Mouse (Mus musculus): Measurements from ENCODE around the gene Olfr734. TPM values are rescaled to one million over a fixed set of nuclear protein-coding genes. Genes with fewer than 3 reads are reported as not detected.

Olfr734 gene
- polyA plus RNA-seq (2012; rRNA removed), result not detected in 2 replicates

DNA sequence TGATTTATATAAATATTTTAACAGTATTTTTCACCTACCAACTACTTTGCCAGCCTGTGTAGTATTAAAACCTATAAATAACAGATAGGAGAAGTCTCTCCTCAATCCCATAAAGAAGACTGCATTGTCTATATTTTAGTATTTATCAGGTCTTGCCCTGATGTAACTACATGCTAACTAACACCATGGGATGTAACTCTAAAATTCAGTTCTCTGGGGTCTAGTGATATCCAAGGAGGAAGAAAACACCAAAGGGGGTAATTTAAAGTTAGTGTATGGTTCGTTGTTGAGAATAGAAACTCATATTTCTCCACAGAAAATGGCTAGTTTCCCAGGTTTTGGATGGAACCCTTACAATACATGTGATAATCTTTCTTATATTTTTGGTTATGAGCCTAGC is at the start of gene Olfr734:
Gene Olfr734, minus strand, starts transcription at position 101 of the 400 bp plus-strand sequence.
- DNase-seq (ENCODE audit: low read depth in 1 of 2, low spot score in 2 of 2), result no peak
- Histone ChIP-seq H3K36me3 (ENCODE audit: control insufficient read depth, insufficient read depth, low read length) (no peaks in the 10 kb centered on the region), H3K27me3 (ENCODE audit: control insufficient read depth, insufficient read depth, low read length) (no peaks in the 10 kb centered on the region), H3K27ac (ENCODE audit: insufficient read depth, low read length) (no peak within 1 kb of the TSS), H3K4me3 (ENCODE audit: extremely low read depth, insufficient read depth, insufficient read length) (no peak within 1 kb of the TSS), H3K4me1 (ENCODE audit: control insufficient read depth, insufficient read depth, insufficient read length) (no peaks in the 10 kb centered on the region)
- WGBS, result 67% methylated on average over 1 of the region's 1 CpGs
- TF ChIP-seq POLR2A (IDR thresholded peaks at IDR 0.05; ENCODE audit: low read depth, low read length) (no peak), CTCF (IDR thresholded peaks at IDR 0.05; ENCODE audit: extremely low read depth, insufficient read depth, insufficient read length, insufficient replicate concordance) (no peak)

- Histone ChIP-seq H3K36me3 (ENCODE audit: control insufficient read depth, insufficient read depth, low read length) (no peaks in the 10 kb centered on the region), H3K27me3 (ENCODE audit: control insufficient read depth, insufficient read depth, low read length) (no peaks in the 10 kb centered on the region), H3K4me3 (ENCODE audit: extremely low read depth, insufficient read depth, insufficient read length) (no peak overlapping the region), H3K4me1 (ENCODE audit: control insufficient read depth, insufficient read depth, insufficient read length) (no peaks in the 10 kb centered on the region), H3K27ac (ENCODE audit: insufficient read depth, low read length) (no peak overlapping the region)
- 70% methylated on average over 2 of the region's 2 CpGs for WGBS
- no peak for TF ChIP-seq POLR2A (IDR thresholded peaks at IDR 0.05; ENCODE audit: low read depth, low read length)
- TF ChIP-seq CTCF (IDR thresholded peaks at IDR 0.05; ENCODE audit: extremely low read depth, insufficient read depth, insufficient read length, insufficient replicate concordance), result no peak
- no peak for DNase-seq (ENCODE audit: low read depth in 1 of 2, low spot score in 2 of 2)
Observed at GRCm38 (mm10) chr14:50363561-50363960, 37.0 kb upstream of the Olfr734 start.

GRCm38 (mm10) chr14:50360480-50360879 is 33.9 kb upstream of the Olfr734 start:
- no peaks in the 10 kb centered on the region for H3K4me1 ChIP-seq (ENCODE audit: control insufficient read depth, insufficient read depth, insufficient read length)
- DNase-seq (ENCODE audit: low read depth in 1 of 2, low spot score in 2 of 2), result no peak
- WGBS, result 86% methylated on average over 3 of the region's 3 CpGs
- no peaks in the 10 kb centered on the region for H3K27me3 ChIP-seq (ENCODE audit: control insufficient read depth, insufficient read depth, low read length)
- H3K27ac ChIP-seq (ENCODE audit: insufficient read depth, low read length), result no peak overlapping the region
- no peaks in the 10 kb centered on the region for H3K36me3 ChIP-seq (ENCODE audit: control insufficient read depth, insufficient read depth, low read length)
- H3K4me3 ChIP-seq (ENCODE audit: extremely low read depth, insufficient read depth, insufficient read length), result no peak overlapping the region
- TF ChIP-seq CTCF (IDR thresholded peaks at IDR 0.05; ENCODE audit: extremely low read depth, insufficient read depth, insufficient read length, insufficient replicate concordance) (no peak), POLR2A (IDR thresholded peaks at IDR 0.05; ENCODE audit: low read depth, low read length) (no peak)

DNA sequence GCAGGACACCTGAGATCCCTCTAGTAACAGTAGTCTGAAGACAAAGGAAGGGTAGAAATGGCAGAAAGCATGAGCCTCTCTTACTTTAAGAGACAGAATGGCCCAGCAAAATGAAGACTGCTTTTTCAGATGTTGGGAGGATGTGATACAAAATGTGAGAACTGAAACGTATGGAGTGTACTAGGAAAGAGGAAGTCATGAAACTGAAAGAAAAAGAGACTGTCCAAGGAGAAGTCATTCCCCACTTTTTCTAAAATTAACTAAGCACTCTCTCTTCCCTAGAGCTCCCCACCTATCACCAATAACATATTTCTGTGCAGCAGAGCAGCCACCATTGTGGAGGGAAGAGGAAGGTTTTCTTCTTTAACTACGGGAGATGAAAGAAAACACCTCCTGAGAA is 31.0 kb upstream of the Olfr734 start, which contains the start of gene Tlr11:
Gene Tlr11, plus strand, starts transcription at position 322 of the 400 bp plus-strand sequence.
- H3K27ac ChIP-seq (ENCODE audit: insufficient read depth, low read length), result no peak within 1 kb of the TSS; the same call in 1 of the 2 replicates
- H3K36me3 ChIP-seq (ENCODE audit: control insufficient read depth, insufficient read depth, low read length), result no peaks in the 10 kb centered on the region
- 41% methylated on average over 2 of the region's 2 CpGs for WGBS
- H3K27me3 ChIP-seq (ENCODE audit: control insufficient read depth, insufficient read depth, low read length), result no peaks in the 10 kb centered on the region
- no peak for DNase-seq (ENCODE audit: low read depth in 1 of 2, low spot score in 2 of 2)
- no peak within 1 kb of the TSS for H3K4me3 ChIP-seq (ENCODE audit: extremely low read depth, insufficient read depth, insufficient read length)
- H3K4me1 ChIP-seq (ENCODE audit: control insufficient read depth, insufficient read depth, insufficient read length), result no peaks in the 10 kb centered on the region
- TF ChIP-seq CTCF (IDR thresholded peaks at IDR 0.05; ENCODE audit: extremely low read depth, insufficient read depth, insufficient read length, insufficient replicate concordance), result no peak
- TF ChIP-seq POLR2A (IDR thresholded peaks at IDR 0.05; ENCODE audit: low read depth, low read length), result no peak

GRCm38 (mm10) chr14:50356725-50357124 is 30.2 kb upstream of the Olfr734 start:
- H3K4me3 ChIP-seq (ENCODE audit: extremely low read depth, insufficient read depth, insufficient read length), result no peak overlapping the region
- H3K4me1 ChIP-seq (ENCODE audit: control insufficient read depth, insufficient read depth, insufficient read length), result no peaks in the 10 kb centered on the region
- TF ChIP-seq CTCF (IDR thresholded peaks at IDR 0.05; ENCODE audit: extremely low read depth, insufficient read depth, insufficient read length, insufficient replicate concordance) (no peak), POLR2A (IDR thresholded peaks at IDR 0.05; ENCODE audit: low read depth, low read length) (no peak)
- no peaks in the 10 kb centered on the region for H3K27me3 ChIP-seq (ENCODE audit: control insufficient read depth, insufficient read depth, low read length)
- 90% methylated on average over 2 of the region's 2 CpGs for WGBS
- DNase-seq (ENCODE audit: low read depth in 1 of 2, low spot score in 2 of 2), result no peak
- no peak overlapping the region for H3K27ac ChIP-seq (ENCODE audit: insufficient read depth, low read length)
- H3K36me3 ChIP-seq (ENCODE audit: control insufficient read depth, insufficient read depth, low read length), result no peaks in the 10 kb centered on the region

GRCm38 (mm10) chr14:50352438-50352837 is 25.9 kb upstream of the Olfr734 start:
- no peak for TF ChIP-seq CTCF (IDR thresholded peaks at IDR 0.05; ENCODE audit: extremely low read depth, insufficient read depth, insufficient read length, insufficient replicate concordance)
- no peak for TF ChIP-seq POLR2A (IDR thresholded peaks at IDR 0.05; ENCODE audit: low read depth, low read length)
- Histone ChIP-seq H3K4me1 (ENCODE audit: control insufficient read depth, insufficient read depth, insufficient read length) (no peaks in the 10 kb centered on the region), H3K27ac (ENCODE audit: insufficient read depth, low read length) (no peak overlapping the region), H3K36me3 (ENCODE audit: control insufficient read depth, insufficient read depth, low read length) (no peaks in the 10 kb centered on the region), H3K27me3 (ENCODE audit: control insufficient read depth, insufficient read depth, low read length) (no peaks in the 10 kb centered on the region), H3K4me3 (ENCODE audit: extremely low read depth, insufficient read depth, insufficient read length) (no peak overlapping the region)
- DNase-seq (ENCODE audit: low read depth in 1 of 2, low spot score in 2 of 2), result no peak
- 23% methylated on average over 3 of the region's 3 CpGs for WGBS

- Histone ChIP-seq H3K4me3 (ENCODE audit: extremely low read depth, insufficient read depth, insufficient read length) (no peak within 1 kb of the TSS), H3K27ac (ENCODE audit: insufficient read depth, low read length) (no peak within 1 kb of the TSS), H3K27me3 (ENCODE audit: control insufficient read depth, insufficient read depth, low read length) (no peaks in the 10 kb centered on the region), H3K36me3 (ENCODE audit: control insufficient read depth, insufficient read depth, low read length) (no peaks in the 10 kb centered on the region), H3K4me1 (ENCODE audit: control insufficient read depth, insufficient read depth, insufficient read length) (no peaks in the 10 kb centered on the region)
- DNase-seq (ENCODE audit: low read depth in 1 of 2, low spot score in 2 of 2), result no peak
- 87% methylated on average over 2 of the region's 2 CpGs for WGBS
- TF ChIP-seq CTCF (IDR thresholded peaks at IDR 0.05; ENCODE audit: extremely low read depth, insufficient read depth, insufficient read length, insufficient replicate concordance), result no peak
- no peak for TF ChIP-seq POLR2A (IDR thresholded peaks at IDR 0.05; ENCODE audit: low read depth, low read length)
Observed at GRCm38 (mm10) chr14:50348796-50349195, 22.2 kb upstream of the Olfr734 start, which contains the start of gene Olfr735. Gene Olfr735, minus strand, starts transcription at chr14:50348872.

All from spleen, adult 2 months (tissue).